Comparison of ENCODE assay signal across 9 mouse cellular contexts in genomic region chr14:59887061-59887861, GRCm38 (mm10).
DNase-seq lines count a peak whose midpoint lies in the region; ATAC-seq and TF ChIP-seq lines count a peak whose summit lies in the region.
"Had no signal": no experiment of that assay in that cellular context is flagged by ENCODE, and none has a peak within 500 bp of the region (broad histone marks: within the 10 kb centered on the region; RNA-seq: fewer than 3 reads in every experiment).

No protein-coding gene starts in this region.

- peak; percentile 90 for DNase-seq in heart, adult 11 months
- DNase-seq in heart, postnatal 25 days (ENCODE audit: low spot score), result no peak
- DNase-seq in cerebellum, adult 2 months, result peak; percentile 37 to 55
- DNase-seq in frontal cortex, postnatal 36 days (ENCODE audit: low spot score in 2 of 2), result peak; percentile 22 to 49
- peak; percentile 15 to 28 for DNase-seq in layer of hippocampus, postnatal 36 days
- DNase-seq in midbrain, embryonic 14.5 days, result peak; percentile 71
- DNase-seq in c-Kit-positive CD71-positive TER-119-positive erythroid progenitor cells, embryonic 14.5 days (ENCODE audit: low spot score), result no peak

- no peak overlapping the region for H3K4me3 ChIP-seq in cerebellum, adult 2 months (replicated peaks; ENCODE audit: insufficient read depth, low read depth, low read length)
- no peak overlapping the region for H3K4me3 ChIP-seq in midbrain, embryonic 14.5 days (replicated peaks; ENCODE audit: low read depth, low read length)
- H3K4me3 ChIP-seq: neural tube, embryonic 12.5 days had no signal

- no peak overlapping the region for H3K4me2 ChIP-seq in midbrain, embryonic 14.5 days (ENCODE audit: low read length)
- H3K4me2 ChIP-seq: neural tube, embryonic 12.5 days had no signal

- peaks cover 17% of the 10 kb centered on the region for H3K4me1 ChIP-seq in cerebellum, adult 2 months (ENCODE audit: control insufficient read depth, insufficient read depth, low read length)
- no peaks in the 10 kb centered on the region for H3K4me1 ChIP-seq in midbrain, embryonic 14.5 days (ENCODE audit: control insufficient read depth, insufficient read depth, low read length)
- H3K4me1 ChIP-seq: neural tube, embryonic 12.5 days had no signal

- ATAC-seq in midbrain, embryonic 14.5 days (ENCODE audit: low FRiP score, low TSS enrichment), result peak; percentile 34; the same call in 1 of the 2 replicates
- no peak for ATAC-seq in CD4-positive, CD25-positive, alpha-beta regulatory T cell, adult 4 months

- no peaks in the 10 kb centered on the region for H3K9me3 ChIP-seq in midbrain, embryonic 14.5 days (ENCODE audit: control insufficient read depth, low read length)
- H3K9me3 ChIP-seq: neural tube, embryonic 12.5 days had no signal

- no peak overlapping the region for H3K27ac ChIP-seq in cerebellum, adult 2 months (ENCODE audit: insufficient read depth, low read length)
- H3K27ac ChIP-seq in midbrain, embryonic 14.5 days (replicated peaks; ENCODE audit: low read depth, low read length), result no peak overlapping the region
- H3K27ac ChIP-seq: neural tube, embryonic 12.5 days had no signal

- H3K9ac ChIP-seq in midbrain, embryonic 14.5 days (replicated peaks; ENCODE audit: low read length), result no peak overlapping the region
- H3K9ac ChIP-seq: neural tube, embryonic 12.5 days had no signal

- H3K36me3 ChIP-seq in midbrain, embryonic 14.5 days (ENCODE audit: control insufficient read depth, insufficient read depth, low read length), result no peaks in the 10 kb centered on the region
- H3K36me3 ChIP-seq: neural tube, embryonic 12.5 days had no signal

- H3K27me3 ChIP-seq in cerebellum, adult 2 months (ENCODE audit: control insufficient read depth, insufficient read depth, low read length), result no peaks in the 10 kb centered on the region
- H3K27me3 ChIP-seq in midbrain, embryonic 14.5 days (ENCODE audit: control insufficient read depth, insufficient read depth, low read length), result no peaks in the 10 kb centered on the region
- H3K27me3 ChIP-seq: neural tube, embryonic 12.5 days had no signal

- intact Hi-C loops in heart, postnatal 25 days (cut with DNase I), result no loop called here

- WGBS in cerebellum, adult 2 months, result 15% methylated on average over 15 of the region's 15 CpGs
- WGBS in midbrain, embryonic 14.5 days, result 53% methylated on average over 15 of the region's 15 CpGs

- no peak for TF ChIP-seq CTCF in cerebellum, adult 2 months (IDR thresholded peaks at IDR 0.05; ENCODE audit: borderline replicate concordance, insufficient read depth, low read depth, low read length)

- no peak for TF ChIP-seq POLR2A in cerebellum, adult 2 months (IDR thresholded peaks at IDR 0.05; ENCODE audit: borderline replicate concordance, insufficient read depth, low read length)

Comparison
In these comparisons a context has a peak if more than half of its experiments do, and no peak if none do; other contexts are left out.
1. DNase-seq: peak in heart, adult 11 months (single experiment), cerebellum, adult 2 months (2 of 2), frontal cortex, postnatal 36 days (2 of 2), layer of hippocampus, postnatal 36 days (2 of 2) and midbrain, embryonic 14.5 days (single experiment); none in heart, postnatal 25 days (single experiment) and c-Kit-positive CD71-positive TER-119-positive erythroid progenitor cells, embryonic 14.5 days (single experiment).